Mouse (Mus musculus) liver, embryonic 14.5 days (tissue): ENCODE results near the gene Gm49661. TPM values are rescaled to one million over a fixed set of nuclear protein-coding genes. Genes with fewer than 3 reads are reported as not detected.

Experiments used
- ATAC-seq: fragments of 200-750 bp; cut with Nextera tagmentation; 2 replicates; pipeline ENCODE4 v1.8.0; 2017; ENCODE audit warnings: moderate number of reproducible peaks, mild to moderate bottlenecking, moderate library complexity; ENCODE audit not compliant: insufficient read depth
- DNase-seq, 3 experiments: peaks; one replicate each; pipeline ENCODE4 v3.0.0-alpha.2; 2012 to 2013; ENCODE audit warnings: low read depth in 3 of 3, low spot score in 3 of 3
- H3K27ac ChIP-seq: fragments of 300-500 bp; sonication (generic); 2 replicates; pipeline ENCODE4 v1.5.1; 2014; ENCODE audit warnings: moderate library complexity, mild to moderate bottlenecking, control low read depth, inconsistent platforms
- H3K27me3 ChIP-seq: fragments of 300-500 bp; sonication (generic); 2 replicates; pipeline ENCODE4 v1.6.1; 2014; ENCODE audit warnings: mild to moderate bottlenecking, low read length, moderate library complexity; ENCODE audit not compliant: control insufficient read depth, insufficient read depth
- H3K36me3 ChIP-seq: fragments of 300-500 bp; sonication (generic); replicated peaks from 2 replicates; pipeline ENCODE4 v1.6.1; 2014; ENCODE audit warnings: low read depth; ENCODE audit not compliant: control insufficient read depth, insufficient read depth
- H3K4me1 ChIP-seq, 2 experiments: fragments of 200-500 bp in 1 of 2; fragments of 300-500 bp in 1 of 2; sonication (generic) in 1 of 2; replicated peaks; 2 replicates each; pipeline ENCODE4 v1.6.1; 2012 to 2014; ENCODE audit warnings: antibody characterized with exemption in 1 of 2, inconsistent platforms in 1 of 2, low read length in 1 of 2; ENCODE audit not compliant: control insufficient read depth in 2 of 2, insufficient read depth in 2 of 2
- H3K4me2 ChIP-seq: fragments of 300-500 bp; sonication (generic); 2 replicates; pipeline ENCODE4 v1.6.1; 2014; ENCODE audit warnings: low read depth, mild to moderate bottlenecking, control low read depth, moderate library complexity
- H3K4me3 ChIP-seq, 2 experiments: fragments of 200-500 bp in 1 of 2; fragments of 300-500 bp in 1 of 2; sonication (generic) in 1 of 2; 2 replicates each; pipeline ENCODE4 v1.5.1; 2012 to 2014; ENCODE audit warnings: low read depth in 2 of 2, low read length in 2 of 2, mild to moderate bottlenecking in 2 of 2, control low read depth in 1 of 2, inconsistent platforms in 1 of 2, moderate library complexity in 1 of 2; ENCODE audit not compliant: insufficient read depth in 1 of 2
- H3K9ac ChIP-seq: fragments of 300-500 bp; sonication (generic); replicated peaks from 2 replicates; pipeline ENCODE4 v1.6.1; 2014; ENCODE audit warnings: mild to moderate bottlenecking, control low read depth, moderate library complexity
- H3K9me3 ChIP-seq: fragments of 300-500 bp; sonication (generic); 2 replicates; pipeline ENCODE4 v1.6.1; 2016; ENCODE audit warnings: low read length, mixed read lengths; ENCODE audit not compliant: control insufficient read depth
- CTCF ChIP-seq: IDR thresholded peaks from 2 replicates; pipeline ENCODE4 v1.5.1; 2016; ENCODE audit warnings: antibody characterized with exemption, low read depth, control low read depth
- EP300 ChIP-seq: IDR thresholded peaks from 2 replicates; pipeline ENCODE4 v1.6.1; 2016; ENCODE audit warnings: antibody characterized with exemption, low read depth
- WGBS: fragments of 180-500 bp; shearing (Covaris S2); extraction: QIAGEN DNeasy Blood & Tissue Kit; methylation state at CpG from one replicate; pipeline ENCODE4 v1.1.7; 2014; ENCODE audit not compliant: insufficient replicate concordance; 5-methylcytosine and 5-hydroxymethylcytosine counted together
- polyA plus RNA-seq, 2 experiments: library from polyadenylated mRNA; depleted of rRNA in 1 of 2; stranded (reverse) in 1 of 2; unstranded in 1 of 2; fragments of >200 nt; fragmentation: Nextera tagmentation in 1 of 2; extraction: Ambion mirVana in 1 of 2; gene quantifications; 2 replicates each; pipeline versions ENCODE4 v1.2.1 to v1.2.3; 2012 to 2014

Gm49661 gene
- polyA plus RNA-seq, 2 experiments, result not detected

- Histone ChIP-seq H3K27me3 (no peaks in the 10 kb centered on the region), H3K4me1 (peaks cover 39 to 48% of the 10 kb centered on the region in 2 experiments), H3K36me3 (peaks cover 30% of the 10 kb centered on the region), H3K9ac (peak overlapping the region; percentile 92), H3K4me3 (peak overlapping the region in 1 of 2 experiments; percentile 89; a peak in 2 of 4 replicates), H3K4me2 (peak overlapping the region; percentile 95), H3K9me3 (no peaks in the 10 kb centered on the region), H3K27ac (peak overlapping the region; percentile 97)
- no peak for TF ChIP-seq CTCF
- TF ChIP-seq EP300, result no peak
- ATAC-seq (no peak), DNase-seq (no peak)
- WGBS, result 81% methylated on average over 13 of the region's 13 CpGs
Observed at GRCm38 (mm10) chr8:84967532-84968304, 1.5 kb downstream of the Gm49661 start.

GRCm38 (mm10) chr8:84966603-84967002 is 2.6 kb downstream of the Gm49661 start:
- peak overlapping the region; percentile 88 for H3K27ac ChIP-seq
- H3K4me1 ChIP-seq, result peaks cover 28 to 40% of the 10 kb centered on the region in 2 experiments
- H3K4me2 ChIP-seq, result peak overlapping the region; percentile 95
- no peak for ATAC-seq
- H3K9me3 ChIP-seq, result no peaks in the 10 kb centered on the region
- DNase-seq, result no peak
- H3K9ac ChIP-seq, result peak overlapping the region; percentile 63
- 16% methylated on average over 3 of the region's 3 CpGs for WGBS
- TF ChIP-seq EP300 (no peak), CTCF (no peak)
- peaks cover 29% of the 10 kb centered on the region for H3K36me3 ChIP-seq
- H3K4me3 ChIP-seq, result peak overlapping the region; percentile 14 to 91
- no peaks in the 10 kb centered on the region for H3K27me3 ChIP-seq

- peak; percentile 75 for ATAC-seq
- under 1% methylated on average over 41 of the region's 41 CpGs for WGBS
- H3K9ac ChIP-seq, result peak overlapping the region; percentile 86
- H3K9me3 ChIP-seq, result no peaks in the 10 kb centered on the region
- peaks cover 28 to 36% of the 10 kb centered on the region in 2 experiments for H3K4me1 ChIP-seq
- H3K27ac ChIP-seq, result peak overlapping the region; percentile 88
- no peaks in the 10 kb centered on the region for H3K27me3 ChIP-seq
- TF ChIP-seq CTCF (peak; percentile 10; the same call in 1 of the 2 replicates), EP300 (no peak)
- peak; percentile 95 to 96 (median 95) for DNase-seq
- peaks cover 29% of the 10 kb centered on the region for H3K36me3 ChIP-seq
- H3K4me2 ChIP-seq, result peak overlapping the region; percentile 95
- peak overlapping the region; percentile 84 to 91 for H3K4me3 ChIP-seq
Observed at GRCm38 (mm10) chr8:84965731-84966291, 3.4 kb downstream of the Gm49661 start.

GRCm38 (mm10) chr8:84963952-84964351 is 5.3 kb downstream of the Gm49661 start:
- Histone ChIP-seq H3K4me3 (no peak overlapping the region), H3K27ac (no peak overlapping the region), H3K36me3 (peaks cover 30% of the 10 kb centered on the region), H3K9me3 (no peaks in the 10 kb centered on the region), H3K9ac (no peak overlapping the region), H3K4me1 (peaks cover 28 to 36% of the 10 kb centered on the region in 2 experiments), H3K27me3 (no peaks in the 10 kb centered on the region), H3K4me2 (peak overlapping the region; percentile 95)
- WGBS, result 65% methylated on average over 4 of the region's 4 CpGs
- TF ChIP-seq CTCF, result peak; percentile 53
- TF ChIP-seq EP300, result no peak
- DNase-seq (no peak), ATAC-seq (no peak)

DNA sequence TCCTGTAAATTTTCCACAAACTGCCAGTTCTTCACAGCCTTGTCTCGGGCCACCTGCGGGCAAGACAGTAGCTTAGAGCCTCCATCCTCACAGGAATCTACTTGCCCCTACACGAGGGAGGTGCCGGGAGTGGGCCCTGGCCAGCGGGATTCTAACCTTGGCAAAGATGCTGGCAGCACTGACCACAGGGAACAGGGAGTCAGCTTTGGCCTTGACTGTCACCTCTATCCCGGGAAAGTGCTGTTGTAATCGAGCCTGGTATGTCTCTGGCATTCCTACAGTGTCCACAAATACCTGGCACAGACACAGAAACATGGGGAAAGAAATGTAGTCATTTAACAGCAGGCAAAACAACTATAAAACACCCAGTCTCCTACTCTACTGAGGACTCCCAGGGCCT is 9.4 kb downstream of the Gm49661 start:
- no peak overlapping the region for H3K4me3 ChIP-seq
- no peaks in the 10 kb centered on the region for H3K27me3 ChIP-seq
- H3K4me1 ChIP-seq, result peaks cover 0 to 6% of the 10 kb centered on the region in 2 experiments
- TF ChIP-seq EP300 (no peak), CTCF (no peak)
- ATAC-seq (no peak), DNase-seq (no peak)
- peaks cover 43% of the 10 kb centered on the region for H3K36me3 ChIP-seq
- H3K9ac ChIP-seq, result no peak overlapping the region
- no peak overlapping the region for H3K27ac ChIP-seq
- WGBS, result 79% methylated on average over 7 of the region's 7 CpGs
- no peak overlapping the region for H3K4me2 ChIP-seq
- H3K9me3 ChIP-seq, result no peaks in the 10 kb centered on the region
